Mouse (Mus musculus): ENCODE data around the gene Ppp2ca.

Gene Ppp2ca

GRCm38 (mm10) chr11:52098398-52098946, at the start of gene Ppp2ca:
Ppp2ca (plus strand) TSS chr11:52098681.
- DNase-seq (ENCODE audit: low read depth, low spot score): peak; percentile 99

- no peak for DNase-seq (ENCODE audit: low read depth, low spot score)
Observed at GRCm38 (mm10) chr11:52053371-52053770, 45.1 kb upstream of the Ppp2ca start.

GRCm38 (mm10) chr11:52054728-52055127, 43.8 kb upstream of the Ppp2ca start:
- no peak for DNase-seq (ENCODE audit: low read depth, low spot score)

GRCm38 (mm10) chr11:52056198-52056597, 42.3 kb upstream of the Ppp2ca start:
- no peak for DNase-seq (ENCODE audit: low read depth, low spot score)

GRCm38 (mm10) chr11:52059001-52059400, 39.5 kb upstream of the Ppp2ca start:
- DNase-seq (ENCODE audit: low read depth, low spot score): no peak

- no peak for DNase-seq (ENCODE audit: low read depth, low spot score)
Observed at GRCm38 (mm10) chr11:52060315-52060714, 38.2 kb upstream of the Ppp2ca start.

GRCm38 (mm10) chr11:52062406-52062805, 36.1 kb upstream of the Ppp2ca start:
- no peak for DNase-seq (ENCODE audit: low read depth, low spot score)

- no peak for DNase-seq (ENCODE audit: low read depth, low spot score)
Observed at GRCm38 (mm10) chr11:52064398-52064797, 34.1 kb upstream of the Ppp2ca start.

- DNase-seq (ENCODE audit: low read depth, low spot score): no peak
Observed at GRCm38 (mm10) chr11:52065841-52066240, 32.6 kb upstream of the Ppp2ca start.

GRCm38 (mm10) chr11:52071768-52072167, 26.7 kb upstream of the Ppp2ca start:
- no peak for DNase-seq (ENCODE audit: low read depth, low spot score)

GRCm38 (mm10) chr11:52073528-52074170, 24.8 kb upstream of the Ppp2ca start:
- DNase-seq (ENCODE audit: low read depth, low spot score): no peak

- no peak for DNase-seq (ENCODE audit: low read depth, low spot score)
Observed at GRCm38 (mm10) chr11:52074626-52075470, 23.6 kb upstream of the Ppp2ca start.

GRCm38 (mm10) chr11:52075794-52076633, 22.5 kb upstream of the Ppp2ca start:
- DNase-seq (ENCODE audit: low read depth, low spot score): no peak

GRCm38 (mm10) chr11:52076742-52077352, 21.6 kb upstream of the Ppp2ca start:
- no peak for DNase-seq (ENCODE audit: low read depth, low spot score)

- DNase-seq (ENCODE audit: low read depth, low spot score): no peak
Observed at GRCm38 (mm10) chr11:52077939-52078338, 20.5 kb upstream of the Ppp2ca start.

GRCm38 (mm10) chr11:52079978-52080377, 18.5 kb upstream of the Ppp2ca start:
- DNase-seq (ENCODE audit: low read depth, low spot score): peak; percentile 34

GRCm38 (mm10) chr11:52080656-52081055, 17.8 kb upstream of the Ppp2ca start:
- no peak for DNase-seq (ENCODE audit: low read depth, low spot score)

- no peak for DNase-seq (ENCODE audit: low read depth, low spot score)
Observed at GRCm38 (mm10) chr11:52085857-52086203, 12.7 kb upstream of the Ppp2ca start.

GRCm38 (mm10) chr11:52086204-52086864, 12.1 kb upstream of the Ppp2ca start:
- DNase-seq (ENCODE audit: low read depth, low spot score): no peak

- no peak for DNase-seq (ENCODE audit: low read depth, low spot score)
Observed at GRCm38 (mm10) chr11:52089291-52089690, 9.2 kb upstream of the Ppp2ca start.

GRCm38 (mm10) chr11:52091261-52091660, 7.2 kb upstream of the Ppp2ca start:
- no peak for DNase-seq (ENCODE audit: low read depth, low spot score)

All from embryo, embryonic 11.5 days (tissue).